Mouse (Mus musculus): ENCODE results near the gene Gsto1. TPM values are rescaled to one million over a fixed set of nuclear protein-coding genes. Genes with fewer than 3 reads are reported as not detected.

The Gsto1 gene
- polyA plus RNA-seq, 1 experiment from 2014 or later = 77.5 TPM

GRCm38 (mm10) chr19:47882882-47883254 lies 28.1 kb downstream of the Gsto1 start:
- no peak overlapping the region; the same call in 1 of the 2 replicates for H3K9ac ChIP-seq (replicated peaks)
- H3K27ac ChIP-seq (replicated peaks) = no peak overlapping the region
- peak; percentile 52 for ATAC-seq (ENCODE audit: low FRiP score, low read depth)
- H3K9me3 ChIP-seq = no peaks in the 10 kb centered on the region
- H3K4me1 ChIP-seq = no peaks in the 10 kb centered on the region
- H3K4me2 ChIP-seq (replicated peaks) = no peak overlapping the region
- 68% methylated on average over 9 of the region's 9 CpGs for WGBS
- H3K27me3 ChIP-seq = no peaks in the 10 kb centered on the region
- no peak overlapping the region for H3K4me3 ChIP-seq
- H3K36me3 ChIP-seq = no peaks in the 10 kb centered on the region

GRCm38 (mm10) chr19:47884296-47885085 lies 29.7 kb downstream of the Gsto1 start:
- ATAC-seq (ENCODE audit: low FRiP score, low read depth) = no peak
- no peaks in the 10 kb centered on the region for H3K9me3 ChIP-seq
- 89% methylated on average over 13 of the region's 13 CpGs for WGBS

GRCm38 (mm10) chr19:47885191-47885743 lies 30.5 kb downstream of the Gsto1 start:
- Histone ChIP-seq H3K4me1 (no peaks in the 10 kb centered on the region), H3K27ac (replicated peaks) (no peak overlapping the region), H3K9ac (replicated peaks) (no peak overlapping the region), H3K27me3 (no peaks in the 10 kb centered on the region), H3K36me3 (no peaks in the 10 kb centered on the region), H3K9me3 (no peaks in the 10 kb centered on the region), H3K4me3 (no peak overlapping the region), H3K4me2 (replicated peaks) (no peak overlapping the region)
- ATAC-seq (ENCODE audit: low FRiP score, low read depth) = no peak
- 71% methylated on average over 7 of the region's 7 CpGs for WGBS

More at GRCm38 (mm10) chr19:47884296-47885085, 29.7 kb downstream of the Gsto1 start:
- H3K4me3 ChIP-seq = no peak overlapping the region
- no peak overlapping the region for H3K4me2 ChIP-seq (replicated peaks)
- H3K27me3 ChIP-seq = no peaks in the 10 kb centered on the region
- H3K4me1 ChIP-seq = no peaks in the 10 kb centered on the region
- H3K9ac ChIP-seq (replicated peaks) = no peak overlapping the region
- H3K36me3 ChIP-seq = no peaks in the 10 kb centered on the region
- H3K27ac ChIP-seq (replicated peaks) = no peak overlapping the region

- 89% methylated on average over 11 of the region's 11 CpGs for WGBS
- Histone ChIP-seq H3K27ac (replicated peaks) (no peak overlapping the region), H3K9ac (replicated peaks) (no peak overlapping the region), H3K4me1 (no peaks in the 10 kb centered on the region), H3K27me3 (no peaks in the 10 kb centered on the region), H3K9me3 (no peaks in the 10 kb centered on the region), H3K4me2 (replicated peaks) (no peak overlapping the region), H3K36me3 (no peaks in the 10 kb centered on the region), H3K4me3 (no peak overlapping the region)
- ATAC-seq (ENCODE audit: low FRiP score, low read depth) = no peak
These were observed 31.1 kb downstream of the Gsto1 start for GRCm38 (mm10) chr19:47885886-47886285.

GRCm38 (mm10) chr19:47886617-47887016 lies 31.8 kb downstream of the Gsto1 start:
- Histone ChIP-seq H3K4me3 (no peak overlapping the region), H3K27me3 (no peaks in the 10 kb centered on the region), H3K9ac (replicated peaks) (no peak overlapping the region), H3K4me1 (no peaks in the 10 kb centered on the region), H3K9me3 (no peaks in the 10 kb centered on the region), H3K36me3 (no peaks in the 10 kb centered on the region), H3K4me2 (replicated peaks) (no peak overlapping the region), H3K27ac (replicated peaks) (no peak overlapping the region)
- WGBS = 89% methylated on average over 7 of the region's 7 CpGs
- ATAC-seq (ENCODE audit: low FRiP score, low read depth) = no peak

GRCm38 (mm10) chr19:47887417-47887816 lies 32.6 kb downstream of the Gsto1 start:
- no peak overlapping the region for H3K4me2 ChIP-seq (replicated peaks)
- no peaks in the 10 kb centered on the region for H3K27me3 ChIP-seq
- no peaks in the 10 kb centered on the region for H3K9me3 ChIP-seq
- no peak overlapping the region for H3K9ac ChIP-seq (replicated peaks)
- WGBS = 89% methylated on average over 10 of the region's 10 CpGs
- no peak for ATAC-seq (ENCODE audit: low FRiP score, low read depth)
- H3K36me3 ChIP-seq = no peaks in the 10 kb centered on the region
- H3K27ac ChIP-seq (replicated peaks) = no peak overlapping the region
- no peak overlapping the region for H3K4me3 ChIP-seq
- H3K4me1 ChIP-seq = no peaks in the 10 kb centered on the region

- WGBS = 90% methylated on average over 8 of the region's 8 CpGs
- Histone ChIP-seq H3K9ac (replicated peaks) (no peak overlapping the region), H3K36me3 (no peaks in the 10 kb centered on the region), H3K27me3 (no peaks in the 10 kb centered on the region), H3K4me1 (no peaks in the 10 kb centered on the region), H3K4me2 (replicated peaks) (no peak overlapping the region), H3K9me3 (no peaks in the 10 kb centered on the region), H3K27ac (replicated peaks) (no peak overlapping the region), H3K4me3 (no peak overlapping the region)
- ATAC-seq (ENCODE audit: low FRiP score, low read depth) = no peak
These were observed 33.3 kb downstream of the Gsto1 start for GRCm38 (mm10) chr19:47888037-47888436.

- H3K27me3 ChIP-seq = no peaks in the 10 kb centered on the region
- H3K4me3 ChIP-seq = no peak overlapping the region
- 78% methylated on average over 10 of the region's 10 CpGs for whole genome bisulfite sequencing
These were observed 35.8 kb downstream of the Gsto1 start for GRCm38 (mm10) chr19:47890489-47891130.

GRCm38 (mm10) chr19:47891562-47892312 lies 37.0 kb downstream of the Gsto1 start:
- H3K4me3 ChIP-seq = no peak overlapping the region
- no peak overlapping the region for H3K27ac ChIP-seq (replicated peaks)
- H3K36me3 ChIP-seq = peaks cover 36% of the 10 kb centered on the region
- WGBS = 86% methylated on average over 11 of the region's 11 CpGs
- no peaks in the 10 kb centered on the region for H3K4me1 ChIP-seq
- ATAC-seq (ENCODE audit: low FRiP score, low read depth) = no peak
- no peaks in the 10 kb centered on the region for H3K27me3 ChIP-seq
- no peaks in the 10 kb centered on the region for H3K9me3 ChIP-seq
- H3K9ac ChIP-seq (replicated peaks) = no peak overlapping the region
- H3K4me2 ChIP-seq (replicated peaks) = no peak overlapping the region

More at GRCm38 (mm10) chr19:47890489-47891130, 35.8 kb downstream of the Gsto1 start:
- Histone ChIP-seq H3K36me3 (peaks cover 24% of the 10 kb centered on the region), H3K27ac (replicated peaks) (no peak overlapping the region), H3K4me2 (replicated peaks) (no peak overlapping the region), H3K9me3 (no peaks in the 10 kb centered on the region), H3K9ac (replicated peaks) (no peak overlapping the region), H3K4me1 (no peaks in the 10 kb centered on the region)
- ATAC-seq (ENCODE audit: low FRiP score, low read depth) = no peak

GRCm38 (mm10) chr19:47893092-47893491 lies 38.3 kb downstream of the Gsto1 start:
- Histone ChIP-seq H3K9ac (replicated peaks) (no peak overlapping the region), H3K36me3 (peaks cover 47% of the 10 kb centered on the region), H3K27me3 (no peaks in the 10 kb centered on the region), H3K27ac (replicated peaks) (no peak overlapping the region), H3K4me1 (no peaks in the 10 kb centered on the region), H3K4me3 (no peak overlapping the region), H3K9me3 (no peaks in the 10 kb centered on the region), H3K4me2 (replicated peaks) (no peak overlapping the region)
- ATAC-seq (ENCODE audit: low FRiP score, low read depth) = no peak
- 97% methylated on average over 6 of the region's 6 CpGs for WGBS

- Histone ChIP-seq H3K9me3 (no peaks in the 10 kb centered on the region), H3K27me3 (no peaks in the 10 kb centered on the region), H3K4me2 (replicated peaks) (no peak overlapping the region), H3K9ac (replicated peaks) (no peak overlapping the region), H3K27ac (replicated peaks) (no peak overlapping the region), H3K4me3 (no peak overlapping the region), H3K36me3 (peaks cover 43% of the 10 kb centered on the region), H3K4me1 (peaks cover 9% of the 10 kb centered on the region; the same call in 1 of the 2 replicates)
- 93% methylated on average over 8 of the region's 8 CpGs for WGBS
- ATAC-seq (ENCODE audit: low FRiP score, low read depth) = no peak
These were observed 43.8 kb downstream of the Gsto1 start for GRCm38 (mm10) chr19:47898472-47899079.

Data from midbrain, embryonic 12.5 days (tissue).